In the genomic region with DNA sequence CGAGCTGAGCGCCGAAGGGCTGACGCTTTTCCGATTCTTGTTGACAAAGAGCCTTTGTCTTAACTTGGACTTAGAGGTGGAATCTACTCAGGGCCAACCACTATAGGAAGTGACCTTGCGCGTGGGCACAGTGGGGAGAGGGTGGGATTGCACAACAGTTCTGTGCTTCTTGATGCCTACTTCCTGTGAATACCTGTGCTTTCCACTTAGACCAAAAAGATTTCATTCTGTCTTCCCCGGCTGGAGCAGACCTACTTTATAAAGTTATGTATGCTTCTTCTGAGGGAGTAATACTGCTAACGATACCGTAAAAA, we compare ENCODE assay signal across 8 mouse cellular contexts. TPM values are rescaled to one million over a fixed set of nuclear protein-coding genes. Genes with fewer than 3 reads are reported as not detected.
A peak's percentile ranks its signal among the peaks of the same experiment; 100 is the strongest.
DNase-seq lines count a peak whose midpoint lies in the region; ATAC-seq and TF ChIP-seq lines count a peak whose summit lies in the region.

A gene (plus strand): TSS at position 215 of the 314 bp plus-strand sequence.

- no peaks in the 10 kb centered on the region for H3K9me3 ChIP-seq in heart, embryonic 14.5 days (ENCODE audit: control insufficient read depth, low read length)
- H3K9me3 ChIP-seq in E14TG2a.4 (ENCODE audit: low read length) = no peaks in the 10 kb centered on the region
- H3K9me3 ChIP-seq in forebrain, embryonic 14.5 days (replicated peaks; ENCODE audit: control insufficient read depth, low read length) = no peaks in the 10 kb centered on the region
- H3K9me3 ChIP-seq in liver, embryonic 12.5 days (replicated peaks) = no peaks in the 10 kb centered on the region

- H3K4me3 ChIP-seq in heart, embryonic 14.5 days (ENCODE audit: control insufficient read depth in 1 of 2, insufficient read depth in 1 of 2, low read depth in 1 of 2, low read length in 2 of 2) = peak within 1 kb of the TSS; percentile 69 to 97
- H3K4me3 ChIP-seq in E14TG2a.4 (replicated peaks; ENCODE audit: low read length) = peak within 1 kb of the TSS; percentile 96
- peak within 1 kb of the TSS; percentile 47 for H3K4me3 ChIP-seq in forebrain, embryonic 14.5 days (ENCODE audit: low read depth, low read length)
- H3K4me3 ChIP-seq in liver, embryonic 12.5 days = peak within 1 kb of the TSS; percentile 84

- H3K27ac ChIP-seq in heart, embryonic 14.5 days (replicated peaks in 1 of 2; ENCODE audit: control insufficient read depth in 1 of 2, insufficient read depth in 1 of 2, low read depth in 2 of 2, low read length in 2 of 2) = peak within 1 kb of the TSS; percentile 61 to 88; a peak in 3 of 4 replicates
- peak within 1 kb of the TSS; percentile 71 for H3K27ac ChIP-seq in forebrain, embryonic 14.5 days (ENCODE audit: low read depth, low read length)
- H3K27ac ChIP-seq in liver, embryonic 12.5 days = peak within 1 kb of the TSS; percentile 77

- H3K36me3 ChIP-seq in heart, embryonic 14.5 days (ENCODE audit: control insufficient read depth, insufficient read depth, low read length) = no peaks in the 10 kb centered on the region
- peaks cover 66% of the 10 kb centered on the region for H3K36me3 ChIP-seq in E14TG2a.4 (ENCODE audit: insufficient read depth, low read length)
- no peaks in the 10 kb centered on the region for H3K36me3 ChIP-seq in forebrain, embryonic 14.5 days (ENCODE audit: control insufficient read depth, insufficient read depth, low read length)
- peaks cover 15% of the 10 kb centered on the region for H3K36me3 ChIP-seq in liver, embryonic 12.5 days

- TF ChIP-seq CTCF in E14TG2a.4 (conservative IDR thresholded peaks at IDR 0.05; ENCODE audit: low read length) = no peak

- peak within 1 kb of the TSS; percentile 75 for H3K4me2 ChIP-seq in heart, embryonic 14.5 days (ENCODE audit: low read length)
- peak within 1 kb of the TSS; percentile 61 for H3K4me2 ChIP-seq in forebrain, embryonic 14.5 days (ENCODE audit: low read length)
- H3K4me2 ChIP-seq in liver, embryonic 12.5 days = peak within 1 kb of the TSS; percentile 84

- no peaks in the 10 kb centered on the region for H3K27me3 ChIP-seq in heart, embryonic 14.5 days (ENCODE audit: control insufficient read depth, insufficient read depth, low read length)
- H3K27me3 ChIP-seq in E14TG2a.4 (ENCODE audit: insufficient read depth, low read length) = no peaks in the 10 kb centered on the region
- H3K27me3 ChIP-seq in forebrain, embryonic 14.5 days (replicated peaks; ENCODE audit: control insufficient read depth, insufficient read depth, low read length) = no peaks in the 10 kb centered on the region
- 0 out of 2 replicates have a peak, but pooled peaks cover 21% of the 10 kb centered on the region for H3K27me3 ChIP-seq in liver, embryonic 12.5 days (replicated peaks)

- ATAC-seq in heart, embryonic 14.5 days (ENCODE audit: insufficient number of reproducible peaks, insufficient read depth, low FRiP score, low read depth) = no peak
- ATAC-seq in forebrain, embryonic 14.5 days = no peak
- no peak for ATAC-seq in liver, embryonic 12.5 days

- H3K9ac ChIP-seq in heart, embryonic 14.5 days (ENCODE audit: low read length) = peak within 1 kb of the TSS; percentile 76
- H3K9ac ChIP-seq in forebrain, embryonic 14.5 days (ENCODE audit: low read length) = peak within 1 kb of the TSS; percentile 76
- H3K9ac ChIP-seq in liver, embryonic 12.5 days = peak within 1 kb of the TSS; percentile 78

- WGBS in heart, embryonic 14.5 days = 90% methylated on average over 10 of the region's 10 CpGs
- 91% methylated on average over 10 of the region's 10 CpGs for WGBS in forebrain, embryonic 14.5 days
- 81% methylated on average over 10 of the region's 10 CpGs for WGBS in liver, embryonic 12.5 days (ENCODE audit: insufficient replicate concordance)

- DNase-seq in heart, postnatal 4 days = no peak
- no peak for DNase-seq in forebrain, embryonic 14.5 days (ENCODE audit: low spot score)
- DNase-seq in urinary bladder, adult 18-20 months (ENCODE audit: low spot score in 2 of 2) = no peak
- DNase-seq in kidney, postnatal 10 days = no peak
- DNase-seq in adrenal gland, postnatal 36 days = no peak

- peaks cover 3 to 8% of the 10 kb centered on the region in 2 experiments; a peak in 2 of 4 replicates for H3K4me1 ChIP-seq in heart, embryonic 14.5 days (ENCODE audit: control insufficient read depth in 2 of 2, insufficient read depth in 2 of 2, low read length in 2 of 2)
- peaks cover 63% of the 10 kb centered on the region for H3K4me1 ChIP-seq in E14TG2a.4 (replicated peaks; ENCODE audit: low read depth, low read length)
- H3K4me1 ChIP-seq in forebrain, embryonic 14.5 days (ENCODE audit: control insufficient read depth, insufficient read depth, low read length) = peaks cover 7% of the 10 kb centered on the region; the same call in 1 of the 2 replicates
- H3K4me1 ChIP-seq in liver, embryonic 12.5 days = peaks cover 28% of the 10 kb centered on the region

RNA-seq across cellular contexts. Expression of the gene that starts here (rescaled TPM):
- polyA plus RNA-seq in heart, embryonic 14.5 days (2014; fragmentation: Nextera tagmentation; extraction: Ambion mirVana) = 8.6 and 10.2 TPM in 2 replicates
- total RNA-seq in heart, postnatal 4 days (2021) = 10 to 100 TPM in 1 of 2 experiments, 1 to 10 TPM in 1; 7.4 to 10.5 TPM
- 17.1 and 20.5 TPM in 2 replicates for polyA plus RNA-seq in forebrain, embryonic 14.5 days (2014; fragmentation: Nextera tagmentation; extraction: Ambion mirVana)
- polyA plus RNA-seq in liver, embryonic 12.5 days (2016; fragmentation: Nextera tagmentation; extraction: Ambion mirVana) = 20.9 and 22.2 TPM in 2 replicates
- total RNA-seq in adrenal gland, postnatal 36 days (2021) = 1 to 10 TPM; 2.0 to 3.0 TPM
